Mouse (Mus musculus) myocyte (in vitro differentiated cells): ENCODE data around the gene Antxr1.

Source experiments
- CEBPB ChIP-seq: IDR thresholded peaks from 2 replicates; pipeline ENCODE4 v1.6.1; 2011; ENCODE audit warnings: mild to moderate bottlenecking, moderate library complexity; ENCODE audit not compliant: poor library complexity, insufficient read depth, severe bottlenecking
- E2F4 ChIP-seq: IDR thresholded peaks from one replicate; pipeline ENCODE4 v1.6.1; 2011; ENCODE audit warnings: mild to moderate bottlenecking, control low read depth, moderate library complexity; ENCODE audit not compliant: insufficient read depth
- MAX ChIP-seq: IDR thresholded peaks from one replicate; pipeline ENCODE4 v1.6.1; 2011; ENCODE audit warnings: low read depth, mild to moderate bottlenecking, control low read depth
- MYOD1 ChIP-seq, 3 experiments: IDR thresholded peaks; one replicate each; pipeline ENCODE4 v1.6.1; 2011; ENCODE audit warnings: control low read depth in 2 of 3, low read depth in 2 of 3, mild to moderate bottlenecking in 2 of 3, moderate library complexity in 1 of 3; ENCODE audit not compliant: insufficient read length in 2 of 3, control insufficient read depth in 1 of 3
- MYOG ChIP-seq, 3 experiments: IDR thresholded peaks; one replicate each; pipeline ENCODE4 v1.6.1; 2011; ENCODE audit warnings: control low read depth in 2 of 3, low read depth in 2 of 3, mild to moderate bottlenecking in 2 of 3; ENCODE audit not compliant: insufficient read length in 2 of 3, control insufficient read depth in 1 of 3, insufficient read depth in 1 of 3
- POLR2A ChIP-seq: IDR thresholded peaks from one replicate; pipeline ENCODE4 v1.6.1; 2011; ENCODE audit warnings: low read depth, mild to moderate bottlenecking, control low read depth, moderate library complexity; ENCODE audit not compliant: insufficient read length
- POLR2AphosphoS2 ChIP-seq: IDR thresholded peaks from one replicate; pipeline ENCODE4 v1.6.1; 2011; ENCODE audit warnings: low read depth, control low read depth; ENCODE audit not compliant: insufficient read length
- REST ChIP-seq: IDR thresholded peaks from one replicate; pipeline ENCODE4 v1.6.1; 2011; ENCODE audit warnings: mild to moderate bottlenecking, control low read depth, moderate library complexity; ENCODE audit not compliant: insufficient read depth, insufficient read length
- SRF ChIP-seq: IDR thresholded peaks from one replicate; pipeline ENCODE4 v1.6.1; 2011; ENCODE audit warnings: low read depth; ENCODE audit not compliant: control insufficient read depth, insufficient read length
- TCF12 ChIP-seq: IDR thresholded peaks from one replicate; pipeline ENCODE4 v1.6.1; 2011; ENCODE audit warnings: mild to moderate bottlenecking, control low read depth; ENCODE audit not compliant: poor library complexity, insufficient read depth, severe bottlenecking
- TCF3 ChIP-seq: IDR thresholded peaks from one replicate; pipeline ENCODE4 v1.6.1; 2011; ENCODE audit warnings: low read depth, control low read depth; ENCODE audit not compliant: insufficient read length
- USF1 ChIP-seq: IDR thresholded peaks from one replicate; pipeline ENCODE4 v1.6.1; 2011; ENCODE audit warnings: low read depth, mild to moderate bottlenecking, control low read depth, moderate library complexity

GRCm38 (mm10) chr6:87101955-87102353, 233.7 kb downstream of the Antxr1 start:
- TF ChIP-seq POLR2A (no peak), USF1 (no peak), MYOG (IDR thresholded peaks at IDR 0.05; ENCODE audit: control insufficient read depth in 1 of 3, insufficient read depth in 1 of 3, insufficient read length in 2 of 3, low read depth in 2 of 3) (no peak), TCF3 (no peak), MAX (no peak), CEBPB (no peak), POLR2AphosphoS2 (no peak), E2F4 (no peak), TCF12 (no peak), REST (no peak), MYOD1 (IDR thresholded peaks at IDR 0.05; ENCODE audit: control insufficient read depth in 1 of 3, insufficient read length in 2 of 3, low read depth in 2 of 3) (no peak), SRF (no peak)
